Mouse (Mus musculus) embryo, embryonic 10 days (tissue): Measurements from ENCODE around the gene 4930558K02Rik.

Source experiments
- DNase-seq: peaks from one replicate; pipeline ENCODE4 v3.0.0-alpha.2; 2015; ENCODE audit warnings: low spot score

4930558K02Rik gene

GRCm38 (mm10) chr1:161992389-161992788 is 13.0 kb upstream of the 4930558K02Rik start:
- DNase-seq, result no peak

DNA sequence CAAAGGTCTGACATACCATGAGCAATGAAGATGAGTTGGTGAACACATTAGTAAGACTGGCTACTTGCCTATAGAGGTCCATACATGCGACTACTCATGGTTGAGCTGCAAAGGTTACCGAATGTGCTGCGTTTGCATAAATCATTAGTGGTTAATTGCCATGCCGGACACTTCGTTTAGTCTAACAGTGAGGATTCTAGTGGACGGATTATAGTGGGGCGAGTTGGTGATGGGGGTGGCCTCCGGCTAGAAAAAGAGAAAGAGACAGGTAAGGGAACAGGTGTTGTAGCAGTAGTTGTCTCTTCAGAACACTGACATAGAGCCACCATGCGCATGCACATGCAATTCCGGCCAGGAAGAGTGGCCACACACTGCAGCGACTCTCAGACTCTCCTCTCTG is 12.4 kb upstream of the 4930558K02Rik start:
- DNase-seq, result no peak

GRCm38 (mm10) chr1:161990684-161991578 is 11.5 kb upstream of the 4930558K02Rik start:
- DNase-seq, result peak; percentile 40

- peak; percentile 54 for DNase-seq
Observed at GRCm38 (mm10) chr1:161983979-161984566, 4.6 kb upstream of the 4930558K02Rik start.

- DNase-seq, result no peak
Observed at GRCm38 (mm10) chr1:161983451-161983850, 4.0 kb upstream of the 4930558K02Rik start.

- DNase-seq, result no peak
Observed at GRCm38 (mm10) chr1:161980626-161981298, 1.3 kb upstream of the 4930558K02Rik start.

- no peak for DNase-seq
Observed at GRCm38 (mm10) chr1:161980046-161980445, 610 bp upstream of the 4930558K02Rik start.

- DNase-seq, result no peak
Observed at GRCm38 (mm10) chr1:161978173-161978700, 1.2 kb downstream of the 4930558K02Rik start.

DNA sequence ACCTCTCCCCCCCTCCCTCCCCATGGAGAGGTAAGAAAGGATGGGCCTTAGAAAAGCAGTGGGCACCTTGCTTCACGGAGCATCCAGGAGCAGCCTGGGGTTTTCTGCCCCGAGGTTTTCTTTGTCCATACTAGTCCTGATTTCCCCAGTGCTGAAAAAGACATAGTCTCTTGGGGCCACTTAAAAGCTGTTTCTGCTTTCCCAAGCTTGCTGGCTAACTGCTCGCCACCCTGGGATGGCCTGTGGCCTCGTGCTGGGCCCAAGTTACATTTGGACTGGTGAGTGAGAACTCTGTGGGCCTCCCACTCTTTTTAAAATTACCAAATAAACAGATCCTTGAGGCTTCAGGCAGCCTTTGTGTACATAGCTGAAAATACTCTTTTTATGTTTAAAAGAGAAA is 2.1 kb downstream of the 4930558K02Rik start:
- no peak for DNase-seq

- DNase-seq, result peak; percentile 93
Observed at GRCm38 (mm10) chr1:161976255-161977182, 2.9 kb downstream of the 4930558K02Rik start.

GRCm38 (mm10) chr1:161972233-161972632 is 7.2 kb downstream of the 4930558K02Rik start:
- no peak for DNase-seq

- DNase-seq, result no peak
Observed at GRCm38 (mm10) chr1:161970874-161971273, 8.6 kb downstream of the 4930558K02Rik start.

DNA sequence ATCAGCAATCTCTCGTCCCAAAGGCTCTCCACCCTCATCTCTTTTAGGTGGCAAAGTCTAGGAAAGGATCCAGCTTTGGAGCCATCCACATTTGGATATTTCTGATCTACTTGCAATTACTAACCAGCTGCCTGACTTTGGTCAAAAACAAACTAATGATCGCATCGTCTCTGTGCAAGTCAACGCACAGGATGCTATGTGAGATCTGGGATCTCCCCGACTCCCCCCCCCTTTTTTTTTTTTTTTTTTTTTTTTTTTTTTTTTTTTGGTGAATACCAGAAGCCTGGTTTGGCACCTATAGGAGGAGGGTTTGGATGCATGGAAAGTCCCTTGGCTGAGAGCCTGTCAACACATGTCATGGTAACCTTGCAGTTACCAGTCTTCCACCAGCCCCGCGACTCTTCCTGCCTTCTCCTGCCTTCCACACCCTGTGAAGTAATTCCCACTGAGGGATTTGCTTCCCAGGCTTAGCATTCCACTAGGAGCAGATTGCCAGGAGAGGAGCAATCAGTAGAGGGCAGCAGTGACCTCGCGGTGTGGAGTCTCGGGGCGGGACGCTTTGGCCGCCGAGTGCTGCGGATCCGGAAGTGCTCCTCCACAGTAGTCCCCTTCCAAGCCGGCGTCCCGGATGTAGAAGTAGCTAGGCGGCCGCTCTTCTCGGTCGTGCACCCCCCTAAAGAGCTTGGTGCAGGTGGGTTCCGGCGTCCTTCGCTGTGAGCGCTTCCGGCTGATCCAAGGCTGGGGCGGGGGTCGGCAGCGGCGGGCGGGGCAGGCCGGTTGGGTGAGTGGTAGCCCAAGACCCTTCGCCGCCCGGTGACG is 10.6 kb downstream of the 4930558K02Rik start, which contains the start of gene Pigc:
Gene Pigc, plus strand, starts transcription at position 598 of the 819 bp plus-strand sequence.
- DNase-seq, result peak; percentile 98

DNA sequence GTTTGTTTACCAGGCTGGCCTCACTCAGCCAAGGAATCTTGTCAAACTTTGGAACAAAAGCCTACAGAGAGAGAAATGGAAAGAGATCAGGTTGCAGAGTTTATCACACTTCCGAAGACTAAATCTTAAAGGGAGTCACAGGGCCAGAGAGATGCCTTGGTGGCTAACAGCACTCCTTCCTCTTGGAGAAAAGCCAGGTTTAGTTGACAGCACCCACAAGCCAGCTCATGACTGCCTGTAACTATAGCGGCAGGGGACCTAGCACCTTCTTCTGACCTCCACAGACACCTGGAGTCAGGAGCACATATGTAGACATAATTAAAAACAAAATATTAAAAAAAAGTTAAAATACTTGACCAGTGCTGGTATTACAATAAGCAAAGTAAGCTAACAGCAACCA is 11.5 kb downstream of the 4930558K02Rik start:
- no peak for DNase-seq

- DNase-seq, result peak; percentile 62
Observed at GRCm38 (mm10) chr1:161962465-161963377, 16.7 kb downstream of the 4930558K02Rik start.

DNA sequence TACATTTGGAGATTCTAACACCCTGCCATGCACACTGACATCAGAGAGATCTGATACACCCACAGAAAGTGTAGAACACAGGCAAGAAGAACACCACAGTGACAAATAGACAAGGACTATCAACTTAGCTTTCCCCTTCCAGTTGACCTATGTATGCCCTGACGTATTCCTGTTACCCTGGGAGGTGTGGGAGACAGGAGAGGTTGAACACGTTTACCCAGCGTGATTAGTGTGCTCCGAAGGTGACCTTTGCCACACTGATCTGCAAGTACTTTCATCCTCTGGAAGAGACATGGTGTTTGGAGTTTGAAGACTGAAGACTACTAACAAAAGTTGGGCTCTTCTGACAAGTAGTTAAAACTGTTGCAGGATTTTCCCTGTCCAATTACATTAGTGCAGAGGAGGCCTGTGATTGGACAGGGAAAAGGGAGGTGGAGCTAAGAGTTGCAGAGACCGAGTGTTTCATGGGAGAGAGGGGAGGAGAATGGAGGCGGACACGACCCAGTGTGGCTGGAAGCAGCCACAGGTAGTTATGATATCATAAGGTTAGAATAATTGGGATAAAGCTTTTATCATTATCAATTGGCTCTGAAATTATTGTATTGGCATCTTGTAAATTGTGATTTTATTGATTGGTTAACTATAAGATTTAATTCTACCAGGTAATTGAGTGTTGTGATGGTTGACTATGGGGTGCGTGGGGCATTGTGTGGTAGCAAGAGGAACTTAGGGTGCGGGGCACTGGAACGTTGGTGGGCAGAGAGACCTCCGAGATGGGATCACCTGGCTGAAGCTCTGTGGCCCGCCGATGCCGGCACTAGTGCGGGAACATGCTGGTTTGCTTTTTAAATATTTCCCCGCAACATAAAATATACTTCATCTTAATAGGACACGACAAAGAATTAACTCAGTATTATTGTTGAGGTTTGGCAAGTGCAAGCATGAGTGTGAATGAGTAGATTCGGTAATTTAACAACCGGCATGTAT is 21.2 kb downstream of the 4930558K02Rik start:
- peak; percentile 11 for DNase-seq

DNA sequence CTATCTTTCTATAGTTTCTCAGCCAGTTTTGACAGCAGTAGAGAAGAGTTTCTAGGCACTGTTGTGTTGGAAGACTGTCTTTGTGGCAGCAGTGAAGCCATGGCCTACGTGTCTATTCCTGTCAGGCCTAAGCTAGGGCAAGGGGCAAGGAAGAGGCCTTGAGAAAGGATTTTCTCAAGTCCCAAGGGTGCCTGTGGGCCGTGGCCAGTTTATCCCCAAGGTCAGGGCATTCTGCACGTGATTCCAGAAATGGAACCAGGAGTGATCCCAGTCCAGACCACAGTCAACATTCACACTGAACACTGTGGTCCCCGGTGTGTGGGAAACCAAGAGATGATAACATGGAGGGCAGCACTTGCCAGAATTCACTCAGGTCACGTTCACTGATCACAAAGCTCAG is 23.6 kb downstream of the 4930558K02Rik start:
- no peak for DNase-seq

- no peak for DNase-seq
Observed at GRCm38 (mm10) chr1:161952599-161952998, 26.8 kb downstream of the 4930558K02Rik start.
